Mouse (Mus musculus) forebrain, embryonic 11.5 days (tissue): ENCODE measurements at regions not wholly inside any gene's neighbourhood (a gene's known extent, or its start where the extent isn't known, plus 50 kb on each side); places are given as distances from the start of the nearest gene placed in this dataset.
A peak's percentile ranks its signal among the peaks of the same experiment; 100 is the strongest.

ENCODE experiments used
- ATAC-seq: fragments of 200-750 bp; cut with Nextera tagmentation; replicated peaks from 2 replicates; pipeline ENCODE4 v1.8.0; 2017; ENCODE audit warnings: moderate TSS enrichment; ENCODE audit not compliant: low FRiP score
- DNase-seq: peaks from one replicate; pipeline ENCODE4 v3.0.0-alpha.2; 2017; ENCODE audit warnings: low spot score
- H3K27ac ChIP-seq: fragments of 300-500 bp; sonication (generic); 2 replicates; pipeline ENCODE4 v1.5.1; 2014; ENCODE audit warnings: low read depth, low read length
- H3K27me3 ChIP-seq: fragments of 300-500 bp; sonication (generic); 2 replicates; pipeline ENCODE4 v1.6.1; 2014; ENCODE audit warnings: mild to moderate bottlenecking, low read length, mixed read lengths; ENCODE audit not compliant: control insufficient read depth, insufficient read depth
- H3K36me3 ChIP-seq: fragments of 300-500 bp; sonication (generic); 2 replicates; pipeline ENCODE4 v1.6.1; 2014; ENCODE audit warnings: mild to moderate bottlenecking, low read length, moderate library complexity, mixed read lengths; ENCODE audit not compliant: control insufficient read depth, insufficient read depth
- H3K4me1 ChIP-seq: fragments of 300-500 bp; sonication (generic); replicated peaks from 2 replicates; pipeline ENCODE4 v1.6.1; 2014; ENCODE audit warnings: low read length, mixed read lengths; ENCODE audit not compliant: control insufficient read depth, insufficient read depth
- H3K4me2 ChIP-seq: fragments of 300-500 bp; sonication (generic); 2 replicates; pipeline ENCODE4 v1.6.1; 2014; ENCODE audit warnings: low read depth, mild to moderate bottlenecking, low read length, moderate library complexity, mixed read lengths; ENCODE audit not compliant: severe bottlenecking
- H3K4me3 ChIP-seq: fragments of 300-500 bp; sonication (generic); 2 replicates; pipeline ENCODE4 v1.5.1; 2014; ENCODE audit warnings: low read depth, low read length
- H3K9ac ChIP-seq: fragments of 300-500 bp; sonication (generic); 2 replicates; pipeline ENCODE4 v1.6.1; 2014; ENCODE audit warnings: low read length
- H3K9me3 ChIP-seq: fragments of 300-500 bp; sonication (generic); 2 replicates; pipeline ENCODE4 v1.6.1; 2016; ENCODE audit warnings: low read length, mixed read lengths; ENCODE audit not compliant: control insufficient read depth
- WGBS: fragments of 180-500 bp; shearing (Covaris S2); extraction: QIAGEN DNeasy Blood & Tissue Kit; methylation state at CpG from one replicate; pipeline ENCODE4 v1.1.7; 2014; 5-methylcytosine and 5-hydroxymethylcytosine counted together

DNA sequence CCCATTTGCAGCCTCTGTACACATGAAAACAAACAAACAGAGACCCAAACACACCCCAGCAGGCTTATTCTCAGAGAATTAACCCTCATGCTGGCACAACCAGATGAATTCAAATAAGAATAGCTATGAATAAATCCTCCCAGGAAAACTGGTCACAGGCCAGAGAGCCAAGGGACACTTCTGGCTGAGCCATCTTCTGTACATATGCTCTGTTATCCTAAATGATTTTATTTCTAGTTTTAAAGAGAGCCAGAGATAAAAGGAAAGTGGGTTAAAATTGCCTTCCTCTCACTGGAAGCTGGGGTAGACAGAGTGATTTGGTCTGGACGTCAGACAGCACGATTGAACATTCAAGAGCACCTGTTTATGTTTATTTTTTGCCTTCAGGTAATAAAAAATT is 190.4 kb downstream of the Satb1 start:
- WGBS: 86% methylated on average over 2 of the region's 2 CpGs
- ATAC-seq (no peak), DNase-seq (no peak)
- no peaks in the 10 kb centered on the region for H3K36me3 ChIP-seq
- no peak overlapping the region for H3K27ac ChIP-seq
- no peak overlapping the region for H3K4me3 ChIP-seq
- no peaks in the 10 kb centered on the region for H3K27me3 ChIP-seq
- H3K4me1 ChIP-seq: no peaks in the 10 kb centered on the region
- H3K4me2 ChIP-seq: no peak overlapping the region
- no peak overlapping the region for H3K9ac ChIP-seq
- no peaks in the 10 kb centered on the region for H3K9me3 ChIP-seq

DNA sequence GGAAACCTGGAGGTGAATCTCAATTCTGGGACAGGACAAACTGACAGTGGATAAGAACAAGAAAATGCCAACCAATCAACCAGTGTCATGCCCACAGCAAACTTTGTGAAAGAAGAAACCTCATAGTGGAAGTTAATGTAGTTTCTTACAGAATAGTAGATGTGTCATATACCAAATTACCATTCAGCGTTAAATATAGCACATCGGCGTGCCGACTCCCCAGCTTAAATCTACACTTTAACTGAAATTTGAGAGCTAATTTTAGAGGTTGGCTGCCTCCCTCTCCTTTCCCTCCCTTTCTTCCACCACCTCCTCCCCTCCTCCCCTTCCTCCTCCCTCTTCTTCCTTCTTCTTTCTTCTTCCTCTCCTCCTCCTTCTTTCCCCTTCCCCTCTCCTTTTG is 197.2 kb downstream of the Satb1 start:
- WGBS: 95% methylated on average over 4 of the region's 4 CpGs
- ATAC-seq (no peak), DNase-seq (no peak)
- no peak overlapping the region for H3K9ac ChIP-seq
- no peaks in the 10 kb centered on the region for H3K4me1 ChIP-seq
- H3K4me3 ChIP-seq: no peak overlapping the region
- no peaks in the 10 kb centered on the region for H3K36me3 ChIP-seq
- H3K27ac ChIP-seq: no peak overlapping the region
- H3K27me3 ChIP-seq: no peaks in the 10 kb centered on the region
- no peaks in the 10 kb centered on the region for H3K9me3 ChIP-seq
- no peak overlapping the region for H3K4me2 ChIP-seq

DNA sequence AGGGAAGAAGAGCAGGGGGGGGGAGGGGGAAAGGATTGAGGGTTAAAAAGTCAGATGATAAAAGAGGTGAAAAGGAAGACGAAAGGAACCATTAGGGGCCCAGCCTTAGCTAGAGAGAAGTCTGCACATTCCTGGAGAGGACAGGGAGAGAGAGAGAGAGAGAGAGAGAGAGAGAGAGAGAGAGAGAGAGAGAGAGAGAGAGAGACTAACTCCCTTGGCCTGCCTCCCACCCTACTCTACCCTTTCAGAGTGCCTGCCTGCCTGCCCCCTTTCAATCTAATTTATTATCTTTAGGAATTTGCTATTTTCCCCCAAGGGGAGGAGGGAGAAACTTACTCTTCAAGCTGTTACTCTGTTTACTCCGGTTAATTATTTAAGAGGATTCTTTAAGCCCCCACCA is 201.5 kb downstream of the Satb1 start:
- no peak for DNase-seq
- Histone ChIP-seq H3K27me3 (no peaks in the 10 kb centered on the region), H3K9ac (no peak overlapping the region)

DNA sequence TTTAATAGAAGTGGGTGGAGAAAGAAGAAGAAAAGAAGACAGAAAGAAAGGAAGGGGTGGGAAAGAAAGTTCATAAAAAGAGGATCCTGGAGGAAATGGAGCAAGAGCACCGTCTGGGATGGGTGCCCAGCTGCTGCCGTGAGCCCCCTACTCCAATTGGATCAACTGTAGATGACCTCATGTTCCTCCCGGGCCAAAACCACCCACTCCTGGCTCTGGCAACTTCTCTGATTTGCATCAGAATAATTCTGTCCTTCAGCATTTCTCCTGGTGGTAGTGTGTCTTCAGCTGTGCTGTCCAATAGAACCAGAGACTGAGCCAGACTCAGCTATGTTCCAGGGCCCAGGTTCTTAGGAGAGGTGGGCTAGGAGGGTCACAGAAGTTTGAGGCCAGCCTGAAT is 212.6 kb downstream of the Satb1 start:
- H3K4me3 ChIP-seq: no peak overlapping the region
- no peak for ATAC-seq
- H3K9ac ChIP-seq: no peak overlapping the region
- no peak for DNase-seq
- 59% methylated on average over 3 of the region's 3 CpGs for WGBS
- H3K27me3 ChIP-seq: no peaks in the 10 kb centered on the region
- no peaks in the 10 kb centered on the region for H3K4me1 ChIP-seq
- H3K9me3 ChIP-seq: no peaks in the 10 kb centered on the region
- no peak overlapping the region for H3K4me2 ChIP-seq
- H3K36me3 ChIP-seq: no peaks in the 10 kb centered on the region
- H3K27ac ChIP-seq: no peak overlapping the region

More for the DNA sequence above, 201.5 kb downstream of the Satb1 start:
- Histone ChIP-seq H3K4me2 (no peak overlapping the region), H3K27ac (no peak overlapping the region), H3K4me3 (no peak overlapping the region), H3K4me1 (no peaks in the 10 kb centered on the region), H3K9me3 (no peaks in the 10 kb centered on the region), H3K36me3 (no peaks in the 10 kb centered on the region)
- no peak for ATAC-seq
- 38% methylated on average over 2 of the region's 2 CpGs for WGBS

DNA sequence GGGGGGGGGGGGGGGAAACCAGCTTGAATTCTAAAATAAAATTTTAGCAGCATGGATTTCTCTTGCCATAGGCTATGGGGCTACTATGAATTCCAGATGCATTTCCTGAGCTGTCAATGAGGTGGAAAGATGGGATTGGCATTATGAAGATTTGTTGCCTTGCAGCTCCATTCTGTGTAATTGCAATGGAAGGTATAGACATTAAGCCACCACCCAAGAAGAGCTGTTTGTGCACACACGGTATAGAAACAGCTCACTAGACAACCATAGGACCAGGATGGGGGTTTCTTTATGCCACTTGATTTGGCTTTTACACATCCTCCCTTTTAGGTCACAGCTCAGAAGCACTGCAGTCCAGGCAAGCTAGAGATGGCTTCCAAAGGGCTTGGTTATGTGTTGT is 247.8 kb downstream of the Satb1 start:
- WGBS: 35% methylated on average over 1 of the region's 1 CpGs
- no peak for DNase-seq
- ATAC-seq: no peak

DNA sequence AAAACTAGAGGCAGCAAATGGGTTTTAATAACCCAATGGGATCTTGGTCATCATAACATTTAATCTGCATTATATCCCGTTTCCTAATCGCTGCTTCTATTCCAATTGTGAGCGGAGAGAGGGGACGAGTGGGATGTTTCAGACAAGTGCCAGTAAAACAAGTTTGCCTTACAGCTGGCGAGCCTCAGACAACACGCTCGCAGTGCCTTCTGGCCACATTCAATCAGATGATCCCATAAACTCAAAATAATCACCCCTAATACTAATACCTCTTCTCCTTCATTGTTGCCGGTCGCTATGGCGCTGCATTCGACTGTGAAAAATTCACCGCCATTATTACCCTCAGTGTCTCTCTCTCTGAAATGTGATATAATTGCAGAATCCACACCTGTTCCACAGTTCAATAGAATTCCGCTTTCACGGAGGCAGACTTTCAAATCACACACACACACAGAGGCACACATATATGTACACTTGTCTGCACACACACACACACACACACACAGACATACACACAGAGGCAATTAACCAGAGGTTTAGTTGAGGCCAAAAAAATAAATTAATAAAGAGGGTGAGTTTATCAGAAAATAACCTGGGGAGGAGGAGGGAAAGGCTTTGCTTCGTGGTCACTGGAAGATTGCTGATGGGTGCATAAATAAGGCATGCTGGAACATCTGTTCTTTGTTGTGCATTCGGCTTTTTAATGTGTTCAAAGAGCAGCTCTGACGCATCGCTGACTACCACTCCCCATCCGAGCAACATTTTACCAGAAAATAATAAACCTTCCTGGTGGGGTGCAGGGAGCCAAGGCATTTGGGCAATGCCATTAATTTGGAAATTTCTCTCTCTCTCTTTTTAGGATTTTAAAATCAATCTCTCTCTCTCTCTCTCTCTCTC is 248.9 kb downstream of the Satb1 start:
- no peak overlapping the region for H3K9ac ChIP-seq
- H3K4me2 ChIP-seq: no peak overlapping the region
- peak; percentile 69 for ATAC-seq
- no peaks in the 10 kb centered on the region for H3K36me3 ChIP-seq
- H3K27ac ChIP-seq: no peak overlapping the region
- no peak overlapping the region for H3K4me3 ChIP-seq
- H3K27me3 ChIP-seq: no peaks in the 10 kb centered on the region
- H3K9me3 ChIP-seq: no peaks in the 10 kb centered on the region; the same call in 1 of the 2 replicates
- no peak for DNase-seq
- H3K4me1 ChIP-seq: no peaks in the 10 kb centered on the region; the same call in 1 of the 2 replicates
- 57% methylated on average over 19 of the region's 19 CpGs for WGBS

More for the DNA sequence above, 247.8 kb downstream of the Satb1 start:
- H3K9me3 ChIP-seq: no peaks in the 10 kb centered on the region; the same call in 1 of the 2 replicates
- H3K36me3 ChIP-seq: no peaks in the 10 kb centered on the region
- no peaks in the 10 kb centered on the region for H3K27me3 ChIP-seq
- H3K9ac ChIP-seq: no peak overlapping the region
- H3K27ac ChIP-seq: no peak overlapping the region
- H3K4me3 ChIP-seq: no peak overlapping the region
- no peaks in the 10 kb centered on the region; the same call in 1 of the 2 replicates for H3K4me1 ChIP-seq
- H3K4me2 ChIP-seq: no peak overlapping the region

DNA sequence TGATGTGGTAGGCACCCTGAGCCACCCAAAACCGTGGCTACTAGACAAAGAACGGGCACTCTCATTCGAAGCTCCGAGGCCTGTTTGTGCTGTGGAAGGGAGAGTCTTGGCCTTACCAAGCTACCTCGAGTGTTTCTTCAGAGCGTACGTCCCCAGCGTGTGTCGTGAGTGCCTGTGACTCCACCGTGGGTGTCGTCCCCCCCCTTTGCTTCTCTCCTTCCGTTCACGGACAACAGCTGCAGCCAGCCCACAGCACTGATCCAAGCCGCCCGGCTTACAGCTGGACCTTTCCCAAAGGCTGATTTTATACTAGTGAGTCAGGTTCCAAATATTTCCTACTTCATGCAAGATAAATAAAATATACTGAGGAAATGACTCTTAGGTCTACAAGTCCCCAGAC is 249.8 kb downstream of the Satb1 start:
- H3K27ac ChIP-seq: no peak overlapping the region
- no peaks in the 10 kb centered on the region; the same call in 1 of the 2 replicates for H3K4me1 ChIP-seq
- H3K36me3 ChIP-seq: no peaks in the 10 kb centered on the region
- no peaks in the 10 kb centered on the region for H3K9me3 ChIP-seq
- DNase-seq: no peak
- ATAC-seq: no peak
- no peak overlapping the region for H3K4me3 ChIP-seq
- WGBS: 89% methylated on average over 15 of the region's 15 CpGs
- no peaks in the 10 kb centered on the region for H3K27me3 ChIP-seq
- H3K9ac ChIP-seq: no peak overlapping the region
- H3K4me2 ChIP-seq: no peak overlapping the region

DNA sequence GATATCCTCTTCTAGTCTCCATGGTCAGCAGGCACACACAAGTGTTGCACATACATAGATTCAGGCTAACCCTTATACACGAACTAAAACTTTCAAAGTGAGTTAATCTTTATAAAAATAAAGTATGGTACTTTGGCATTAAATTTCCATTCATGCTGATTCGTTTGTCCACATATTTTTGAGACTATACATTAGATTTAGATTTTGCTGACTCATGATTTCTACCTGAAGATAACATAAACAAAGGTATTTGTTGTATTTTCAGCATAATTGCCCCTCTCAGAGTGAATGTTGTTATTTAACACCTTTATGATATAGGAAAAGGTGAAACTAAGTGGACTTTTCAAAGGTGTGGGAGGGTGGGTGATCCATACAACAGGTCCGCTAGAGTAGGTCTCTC is 277.2 kb downstream of the Satb1 start:
- no peak for ATAC-seq
- H3K4me3 ChIP-seq: no peak overlapping the region
- 90% methylated on average over 3 of the region's 3 CpGs for WGBS
- no peaks in the 10 kb centered on the region for H3K27me3 ChIP-seq
- H3K36me3 ChIP-seq: no peaks in the 10 kb centered on the region
- no peak for DNase-seq
- no peaks in the 10 kb centered on the region for H3K9me3 ChIP-seq
- no peak overlapping the region for H3K4me2 ChIP-seq
- H3K4me1 ChIP-seq: no peaks in the 10 kb centered on the region
- H3K9ac ChIP-seq: no peak overlapping the region
- no peak overlapping the region for H3K27ac ChIP-seq

DNA sequence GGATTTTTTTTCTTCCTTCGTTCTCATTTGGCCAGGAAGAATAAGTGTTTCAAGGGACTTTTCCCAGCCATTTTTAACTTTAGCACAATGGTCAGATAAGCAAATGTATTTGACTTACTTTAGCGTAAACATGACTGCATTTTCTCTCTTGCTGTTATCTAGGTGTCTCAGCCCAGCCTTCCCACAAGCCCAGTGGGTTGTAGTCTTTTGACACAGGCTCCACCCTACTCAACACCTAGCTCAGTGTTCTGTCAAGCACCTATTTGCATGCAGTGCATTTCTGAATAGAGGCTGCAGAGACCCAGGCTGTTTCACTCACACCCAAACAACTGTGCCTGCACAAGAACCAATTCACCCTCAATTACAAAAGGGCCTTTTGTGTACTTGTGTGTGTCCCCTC is 278.6 kb downstream of the Satb1 start:
- no peak for DNase-seq
- no peak for ATAC-seq
- Histone ChIP-seq H3K27ac (no peak overlapping the region), H3K9me3 (no peaks in the 10 kb centered on the region), H3K36me3 (no peaks in the 10 kb centered on the region), H3K4me3 (no peak overlapping the region), H3K27me3 (no peaks in the 10 kb centered on the region), H3K9ac (no peak overlapping the region), H3K4me2 (no peak overlapping the region), H3K4me1 (no peaks in the 10 kb centered on the region)
- 91% methylated on average over 2 of the region's 2 CpGs for WGBS
